Mouse (Mus musculus): ENCODE results near the gene Kat6b.

The Kat6b gene

DNA sequence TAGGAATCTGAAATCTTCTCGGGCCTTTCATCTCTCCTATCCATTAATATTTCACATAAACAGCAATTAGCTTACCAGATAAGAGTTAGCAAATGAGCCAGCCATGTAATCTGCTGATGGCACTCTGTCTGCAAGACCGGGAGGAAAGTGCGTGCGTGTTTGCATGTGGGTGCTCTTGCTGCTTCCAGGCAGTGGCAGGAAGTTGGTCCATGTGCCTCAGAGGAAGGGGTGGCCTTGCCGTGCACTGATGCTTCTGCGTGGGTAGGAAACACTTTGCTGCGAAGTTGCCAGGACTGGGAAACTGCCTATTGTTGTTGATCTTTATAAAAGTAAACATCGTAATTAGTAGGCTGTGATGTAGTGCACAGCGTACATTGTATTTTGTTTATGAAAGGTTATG is 42.0 kb downstream of the Kat6b start:
- DNase-seq (ENCODE audit: low spot score), result peak; percentile 19

DNA sequence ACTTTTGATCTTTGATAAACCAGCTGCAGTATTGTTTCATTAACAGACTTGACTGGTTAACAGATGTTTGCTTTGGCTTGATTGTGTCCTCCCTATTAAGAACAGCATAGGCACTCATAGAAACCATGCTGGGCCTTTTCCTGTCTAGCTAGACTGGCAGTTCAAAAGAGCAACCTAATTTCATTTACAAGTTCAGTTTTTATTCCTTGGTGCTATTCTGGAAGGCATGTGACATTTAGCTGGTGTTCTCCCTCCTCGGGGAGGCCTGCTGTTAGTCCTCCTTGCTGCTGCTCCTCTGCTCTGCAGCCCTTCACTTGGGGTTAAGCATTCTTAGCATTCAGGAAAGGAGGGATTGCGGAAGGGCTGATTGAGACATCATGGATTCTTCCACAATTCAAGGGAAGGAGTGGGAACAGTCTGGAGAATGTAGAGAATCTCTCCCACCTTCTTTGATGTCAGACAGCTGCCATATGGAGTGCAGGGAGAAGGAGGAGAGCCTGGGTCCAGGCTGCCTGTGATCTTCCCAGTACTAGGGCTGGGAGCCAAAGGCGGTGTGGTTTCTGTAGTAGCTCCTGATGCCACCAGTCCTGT is 42.7 kb downstream of the Kat6b start:
- peak; percentile 35 for DNase-seq (ENCODE audit: low spot score)

DNA sequence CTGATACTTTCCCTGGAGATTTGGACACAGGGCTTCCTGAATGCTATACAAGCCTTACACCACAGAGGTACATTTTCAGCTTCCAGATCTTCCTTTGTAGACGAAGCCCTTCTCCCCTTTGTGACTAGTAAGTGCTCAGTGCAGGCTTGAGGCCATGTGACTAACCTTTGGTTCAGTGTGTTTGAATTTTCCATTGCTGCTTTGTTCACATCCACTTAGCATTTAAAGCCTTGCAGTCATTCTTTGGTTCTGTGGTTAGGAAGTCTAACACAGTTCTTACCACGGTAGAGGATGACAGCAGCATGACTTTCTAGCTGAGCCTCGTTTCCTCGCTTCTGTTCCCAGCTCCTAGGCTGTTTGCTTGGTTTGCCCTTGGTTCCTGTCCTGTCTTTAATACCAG is 44.4 kb downstream of the Kat6b start:
- no peak for DNase-seq (ENCODE audit: low spot score)

DNA sequence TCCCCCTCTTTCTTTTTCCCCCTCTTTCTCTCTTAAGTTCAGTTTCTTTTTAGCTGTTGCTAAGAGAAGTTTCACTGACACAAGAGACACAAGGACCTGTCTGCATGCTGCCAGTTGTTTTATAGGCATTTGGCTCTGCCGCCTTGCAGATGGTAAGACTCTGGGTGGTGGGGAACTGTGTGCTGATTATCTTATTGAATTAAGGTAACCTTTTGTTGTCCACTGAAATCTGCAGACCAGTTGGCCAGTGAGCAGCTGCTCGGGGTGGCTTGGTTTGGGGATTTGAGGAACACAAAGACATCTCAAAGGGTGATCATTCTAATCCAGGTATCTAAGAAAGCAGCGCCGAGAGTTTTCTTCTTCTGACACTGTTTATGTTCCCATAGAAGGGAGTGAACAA is 52.3 kb downstream of the Kat6b start:
- no peak for DNase-seq (ENCODE audit: low spot score)

DNA sequence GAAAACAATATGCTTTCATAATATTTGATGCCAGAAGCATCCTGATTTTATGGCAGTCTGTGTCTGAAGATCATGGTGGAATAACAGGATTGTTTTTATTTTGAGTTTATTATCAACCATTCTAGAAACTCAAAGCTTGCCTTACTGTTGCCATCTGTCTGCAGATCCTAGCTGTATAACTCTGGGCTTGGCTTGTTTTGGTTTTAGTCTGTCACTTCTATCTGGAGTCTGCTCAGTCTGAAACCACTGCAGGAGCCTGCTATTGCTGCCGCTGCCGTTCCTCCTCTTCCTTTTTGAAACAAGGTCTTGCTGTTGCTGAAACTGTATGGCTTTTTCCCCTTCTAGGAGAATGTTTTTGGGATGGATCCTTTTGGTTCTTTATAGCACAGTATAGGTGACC is 52.8 kb downstream of the Kat6b start:
- DNase-seq (ENCODE audit: low spot score), result no peak

DNA sequence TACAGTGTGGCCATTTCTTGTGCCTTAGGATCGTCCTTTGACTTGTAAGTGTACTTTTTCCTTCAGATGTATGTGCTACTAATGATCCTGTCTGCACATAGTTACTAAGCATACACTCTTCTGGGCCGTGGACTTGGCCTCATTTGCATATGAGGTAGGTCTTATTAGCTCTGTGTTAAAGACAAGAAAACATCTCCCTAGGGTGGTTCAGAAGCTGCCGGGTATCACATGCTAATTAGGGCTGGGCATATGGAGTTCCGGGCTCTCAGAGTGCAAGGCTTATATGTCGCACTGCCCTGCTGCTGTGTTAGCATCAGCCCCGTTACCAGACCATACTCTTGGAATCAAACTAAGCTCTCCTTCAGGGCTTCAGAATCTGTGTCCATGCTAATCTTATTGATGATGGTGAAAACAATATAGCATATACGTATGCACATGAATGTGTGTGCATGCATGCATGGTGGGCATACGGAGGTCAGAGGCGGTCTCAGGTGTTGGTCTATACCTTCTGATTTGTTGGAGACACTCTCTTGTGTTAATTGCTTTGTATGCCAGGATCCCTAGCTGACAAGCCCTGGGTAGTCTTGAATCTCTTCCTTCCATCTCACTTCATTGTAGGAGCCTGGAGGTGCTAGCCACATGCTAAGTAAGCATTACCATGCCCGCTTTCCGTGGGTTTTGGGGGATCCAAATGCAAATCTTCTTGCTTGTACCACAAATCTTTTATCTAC is 53.5 kb downstream of the Kat6b start:
- no peak for DNase-seq (ENCODE audit: low spot score)

DNA sequence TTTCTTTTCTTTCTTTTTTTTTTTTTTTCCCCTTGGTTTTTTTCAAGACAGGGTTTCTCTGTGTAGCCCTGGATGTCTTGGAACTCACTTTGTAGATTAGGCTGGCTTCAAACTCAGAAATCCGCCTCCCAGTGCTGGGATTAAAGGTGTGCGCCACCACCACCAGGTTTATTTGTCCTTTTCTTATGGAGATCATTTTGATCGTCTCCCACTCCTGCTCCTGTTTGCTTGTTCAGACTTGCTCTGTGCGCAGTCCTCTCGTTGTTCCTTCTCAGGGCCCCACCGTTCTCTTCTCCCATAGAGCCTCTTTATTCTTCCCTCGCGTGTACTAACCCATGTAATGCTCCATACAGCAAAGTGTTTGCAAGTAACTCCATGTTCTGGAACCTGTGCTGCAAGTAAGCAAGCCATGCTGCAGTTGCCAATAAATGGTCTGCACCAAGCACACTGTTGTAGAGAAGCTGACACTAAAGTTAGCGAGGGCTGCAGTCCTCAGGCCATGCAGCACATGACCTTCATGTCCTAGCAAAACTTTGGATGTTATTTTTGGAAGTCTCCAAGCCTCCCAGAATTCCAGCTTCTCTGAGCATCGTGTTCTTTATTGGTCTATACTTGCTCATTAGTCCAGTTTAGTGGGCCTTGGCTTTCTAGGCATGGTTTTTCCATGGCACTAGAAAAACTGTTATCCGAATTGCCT is 55.4 kb downstream of the Kat6b start:
- DNase-seq (ENCODE audit: low spot score), result no peak

DNA sequence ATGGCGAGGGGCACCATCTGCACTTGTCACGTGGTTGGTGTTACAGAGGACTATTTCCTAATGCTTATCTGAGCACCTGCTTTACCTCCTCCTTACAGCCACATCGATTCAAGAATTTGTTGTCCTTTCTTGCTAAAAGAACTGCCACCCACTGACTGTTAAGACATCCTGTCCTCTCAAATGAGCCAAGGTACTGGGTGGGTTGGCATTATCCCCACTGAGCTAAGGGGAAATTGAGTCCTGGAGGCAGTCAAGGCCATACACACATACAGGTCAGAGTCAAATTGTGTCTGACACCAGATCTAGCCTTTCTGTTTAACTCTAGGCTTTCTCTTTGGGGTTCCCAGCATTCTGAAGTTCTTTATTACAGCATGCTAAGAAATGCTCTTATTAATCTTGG is 56.6 kb downstream of the Kat6b start:
- no peak for DNase-seq (ENCODE audit: low spot score)

DNA sequence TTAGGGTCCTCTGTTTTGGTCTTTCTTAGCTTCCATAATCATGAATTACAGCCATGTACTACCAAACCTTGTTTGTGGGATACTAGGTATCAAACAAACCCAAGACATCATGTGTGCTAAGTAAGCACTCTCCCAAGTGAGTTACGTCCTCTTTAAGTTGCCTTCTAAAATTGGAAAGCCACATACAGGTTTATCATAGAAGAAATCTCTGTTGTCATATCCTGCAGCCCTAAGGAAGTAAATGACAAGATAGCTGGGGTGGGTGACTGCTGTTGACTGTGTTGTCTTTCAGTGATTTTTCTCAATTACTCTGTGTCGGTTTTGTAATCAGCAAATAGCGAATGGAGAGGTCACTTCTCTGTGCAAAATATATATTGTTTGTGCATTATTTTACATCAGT is 58.5 kb downstream of the Kat6b start:
- no peak for DNase-seq (ENCODE audit: low spot score)

DNA sequence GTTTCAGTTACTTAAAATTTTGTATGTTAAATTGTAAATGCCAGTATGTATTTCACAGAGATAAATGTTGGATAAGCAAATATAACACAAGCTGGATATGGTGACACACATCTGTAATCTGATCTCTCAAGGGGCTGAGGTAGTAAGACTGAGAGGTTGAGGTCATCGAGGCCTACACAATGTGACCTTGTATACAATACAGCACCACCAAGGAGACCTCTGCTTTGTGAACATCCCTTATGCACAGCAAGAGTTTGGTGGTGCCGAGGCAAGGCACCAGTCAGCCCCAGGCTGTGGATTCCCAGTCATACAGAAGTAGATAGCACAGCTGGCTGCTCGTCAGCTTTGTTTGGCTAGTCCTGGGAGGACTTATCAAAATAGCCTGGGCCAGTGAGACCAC is 59.1 kb downstream of the Kat6b start:
- DNase-seq (ENCODE audit: low spot score), result peak; percentile 11

DNA sequence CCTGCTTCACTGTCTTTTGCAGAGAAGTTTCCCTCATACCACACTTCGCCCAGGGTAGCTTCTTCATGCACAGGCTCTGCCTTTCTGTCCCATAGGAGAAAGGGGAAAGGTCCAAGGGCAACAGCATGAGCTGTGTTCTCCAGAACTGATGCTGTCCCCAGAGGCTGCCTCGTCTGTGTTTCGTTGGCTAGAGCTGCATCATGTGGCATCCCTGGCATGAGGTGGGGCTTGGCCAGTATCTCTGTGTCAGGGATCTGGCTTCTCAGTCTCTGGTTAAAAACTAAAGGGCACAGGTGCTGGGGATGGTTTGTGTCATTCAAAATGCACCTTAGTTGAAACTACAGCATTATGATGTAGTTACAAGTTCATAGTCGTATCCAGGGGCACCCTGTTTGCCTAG is 64.3 kb downstream of the Kat6b start:
- no peak for DNase-seq (ENCODE audit: low spot score)

DNA sequence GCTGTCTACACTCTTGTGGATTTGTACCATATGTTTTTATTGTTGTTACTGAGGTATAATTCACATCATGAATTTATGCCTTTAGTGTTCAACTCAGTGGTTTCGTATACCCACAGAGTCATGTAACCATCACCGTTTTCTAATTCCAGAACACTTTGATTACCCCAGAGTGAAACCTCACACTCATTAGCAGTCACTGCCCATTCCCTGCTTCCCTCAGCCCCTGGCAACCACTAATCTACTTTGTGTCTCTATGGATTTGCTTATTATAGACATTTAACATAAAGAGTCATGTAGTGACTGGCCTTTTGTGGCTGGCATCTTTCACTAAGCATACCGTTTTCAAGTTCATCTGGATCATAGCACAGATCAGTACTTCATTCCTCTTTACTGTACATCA is 65.1 kb downstream of the Kat6b start:
- DNase-seq (ENCODE audit: low spot score), result no peak

DNA sequence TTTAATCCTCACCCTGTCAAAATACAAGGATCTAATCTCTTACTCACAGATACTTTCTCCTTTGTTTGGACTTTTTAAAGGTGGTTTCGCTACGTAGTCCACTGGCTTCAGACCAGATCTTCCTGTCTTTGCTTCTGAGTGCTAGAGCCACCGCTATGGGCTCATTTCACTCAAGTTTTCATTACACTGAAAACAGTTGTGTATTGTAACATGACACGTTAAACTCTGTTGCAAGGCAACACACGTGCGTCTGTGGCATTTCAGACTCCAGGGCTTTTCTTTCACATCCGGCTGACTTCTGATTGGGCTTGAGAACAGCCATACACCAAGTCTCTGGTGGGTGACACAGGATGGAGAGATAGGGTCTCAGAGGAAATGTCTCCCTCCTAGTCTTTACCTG is 66.1 kb downstream of the Kat6b start:
- DNase-seq (ENCODE audit: low spot score), result no peak

DNA sequence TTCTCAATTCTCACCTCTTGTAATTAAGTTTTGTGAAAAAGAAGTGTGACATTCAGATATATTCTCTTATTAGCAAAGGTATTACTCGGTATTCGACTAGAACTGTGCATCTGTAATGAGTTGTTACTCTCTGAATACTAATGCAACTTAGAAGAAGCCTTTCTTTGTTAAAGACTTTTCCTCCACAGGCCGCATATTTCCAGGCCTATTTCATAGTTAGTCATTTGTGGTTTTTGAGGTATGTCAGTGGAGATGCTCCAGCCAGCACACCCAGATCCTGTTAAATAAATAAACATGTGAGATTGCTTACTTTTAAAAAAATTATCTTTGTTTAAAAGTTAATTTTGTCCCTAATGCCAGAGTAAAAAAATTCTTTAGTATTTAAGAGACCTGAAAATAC is 66.7 kb downstream of the Kat6b start:
- no peak for DNase-seq (ENCODE audit: low spot score)

DNA sequence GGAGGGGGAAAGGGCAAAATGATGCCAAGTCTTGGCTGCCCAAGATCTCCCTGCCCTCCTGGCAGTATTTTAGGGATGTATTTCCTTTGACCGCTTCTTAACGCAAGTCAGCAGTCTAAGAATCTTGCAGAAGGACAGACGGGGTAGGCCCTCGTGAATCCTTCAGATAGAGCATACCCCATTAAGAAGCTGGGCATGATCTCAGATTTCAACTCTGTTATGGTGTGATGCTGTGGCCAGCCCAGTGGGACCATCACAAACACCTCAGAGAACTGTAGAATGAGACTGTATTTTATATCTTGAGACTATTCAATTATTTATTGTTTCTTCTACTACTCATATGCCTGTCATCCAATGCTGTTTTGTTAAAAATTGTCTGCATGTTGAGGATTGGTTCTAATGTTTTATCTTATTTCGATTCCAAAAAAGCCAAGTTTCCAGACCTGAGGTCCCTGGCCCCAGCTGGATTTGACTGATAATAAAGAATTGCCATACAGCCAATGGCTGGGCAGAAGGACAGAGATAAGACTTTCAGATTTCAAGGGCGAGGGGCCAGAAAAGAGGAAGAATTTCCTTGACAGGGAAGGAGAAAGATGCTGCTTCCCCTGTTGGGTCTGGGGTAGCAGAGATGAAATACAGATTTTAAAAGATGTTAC is 67.8 kb downstream of the Kat6b start:
- no peak for DNase-seq (ENCODE audit: low spot score)

DNA sequence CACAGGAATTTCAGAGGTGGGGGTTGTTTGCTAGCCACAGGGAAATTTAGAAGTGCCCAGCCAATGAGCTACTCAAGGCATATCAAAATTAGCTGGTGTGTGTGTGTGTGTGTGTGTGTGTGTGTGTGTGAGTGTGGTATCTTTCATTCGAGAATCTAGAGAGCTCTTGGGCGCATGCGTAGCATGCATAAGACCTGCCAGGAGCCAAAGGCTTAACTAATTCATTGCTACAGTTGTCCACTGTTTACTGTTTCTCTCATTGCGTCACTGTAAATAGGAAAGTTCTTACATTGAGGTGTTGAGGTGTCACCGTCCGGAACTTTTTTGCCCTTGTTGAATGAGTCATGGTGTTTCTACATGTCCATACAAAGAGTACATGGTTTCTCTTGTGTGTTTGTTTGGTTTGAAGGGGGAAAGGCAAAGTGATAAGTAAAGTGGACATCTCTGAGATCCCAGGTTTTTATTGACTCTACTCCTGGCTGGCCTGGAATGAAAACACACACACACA is 68.4 kb downstream of the Kat6b start:
- DNase-seq (ENCODE audit: low spot score), result no peak

DNA sequence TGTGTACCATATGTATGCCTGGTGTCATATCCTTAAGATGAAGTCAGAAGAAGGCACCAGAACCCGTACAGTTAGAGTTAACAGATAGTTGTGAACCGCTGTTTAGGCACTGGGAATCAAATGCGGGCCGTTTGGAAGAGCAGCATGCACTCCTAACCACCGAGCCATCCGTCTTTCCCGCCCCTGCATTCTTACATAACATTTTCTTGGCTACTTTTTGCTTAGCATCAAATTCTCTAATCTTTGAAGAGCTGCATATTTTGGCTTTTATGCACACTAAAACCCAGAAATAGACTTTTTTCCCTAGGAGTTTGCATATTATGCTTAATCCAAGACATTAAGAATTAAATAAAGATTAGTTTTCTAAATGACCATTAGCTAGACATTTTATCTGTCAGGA is 69.3 kb downstream of the Kat6b start:
- DNase-seq (ENCODE audit: low spot score), result no peak

DNA sequence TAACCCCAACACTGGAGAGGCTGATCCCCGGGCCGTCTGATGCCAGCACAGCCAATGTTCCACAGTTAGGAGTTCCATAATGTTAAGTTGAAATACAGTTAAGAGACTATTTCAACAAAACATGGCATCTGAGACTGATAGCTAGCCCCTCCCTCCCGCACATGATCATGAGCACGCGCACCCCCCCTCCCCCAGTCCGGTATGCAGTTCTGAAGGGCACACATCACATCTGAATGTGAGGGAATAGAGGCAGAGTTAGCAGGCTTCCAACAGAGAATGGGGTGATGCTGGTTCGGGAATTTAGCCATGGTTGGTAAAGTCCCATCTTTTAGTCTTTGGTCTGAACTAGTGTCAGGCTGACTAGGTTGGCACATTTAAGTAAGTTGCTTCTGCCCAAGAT is 70.4 kb downstream of the Kat6b start:
- DNase-seq (ENCODE audit: low spot score), result no peak

DNA sequence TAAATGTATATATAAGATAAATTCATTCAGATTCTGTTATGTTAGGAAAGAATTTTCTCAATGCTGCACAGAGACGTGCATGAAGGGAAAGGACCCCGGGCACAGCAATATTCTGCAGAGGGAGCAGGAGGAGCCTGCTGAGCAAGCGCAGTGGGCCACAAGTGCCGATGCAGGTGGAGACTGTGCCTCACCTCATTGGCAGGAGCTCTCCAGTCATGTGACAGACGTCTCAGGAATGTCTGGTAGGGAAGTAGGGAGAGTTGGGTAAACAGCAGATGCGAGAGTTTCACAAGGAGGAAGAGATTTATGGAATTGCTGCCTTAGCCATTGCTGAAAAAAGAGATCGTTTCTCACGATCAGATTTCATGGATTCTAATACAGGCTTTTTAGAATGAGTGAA is 71.7 kb downstream of the Kat6b start:
- no peak for DNase-seq (ENCODE audit: low spot score)

DNA sequence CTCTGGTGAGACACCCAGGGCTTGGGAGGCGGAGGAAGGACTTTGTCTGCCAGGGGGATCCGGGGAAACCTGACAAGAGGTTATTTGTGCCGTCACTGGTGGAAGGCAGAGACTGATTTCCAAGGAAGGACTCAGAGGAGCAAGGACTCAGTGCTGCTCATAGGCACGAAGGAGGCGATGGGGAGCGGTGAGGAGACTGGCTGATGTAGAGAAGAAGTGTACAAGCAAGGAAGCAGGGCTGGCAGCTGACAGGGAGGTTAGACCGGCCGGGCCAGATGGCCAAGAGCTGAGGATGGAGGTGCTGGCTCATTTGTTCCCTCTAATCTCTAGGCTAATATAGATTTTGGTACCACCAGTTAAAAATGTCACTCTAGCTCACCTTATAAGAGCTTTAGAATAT is 72.8 kb downstream of the Kat6b start:
- DNase-seq (ENCODE audit: low spot score), result no peak

DNA sequence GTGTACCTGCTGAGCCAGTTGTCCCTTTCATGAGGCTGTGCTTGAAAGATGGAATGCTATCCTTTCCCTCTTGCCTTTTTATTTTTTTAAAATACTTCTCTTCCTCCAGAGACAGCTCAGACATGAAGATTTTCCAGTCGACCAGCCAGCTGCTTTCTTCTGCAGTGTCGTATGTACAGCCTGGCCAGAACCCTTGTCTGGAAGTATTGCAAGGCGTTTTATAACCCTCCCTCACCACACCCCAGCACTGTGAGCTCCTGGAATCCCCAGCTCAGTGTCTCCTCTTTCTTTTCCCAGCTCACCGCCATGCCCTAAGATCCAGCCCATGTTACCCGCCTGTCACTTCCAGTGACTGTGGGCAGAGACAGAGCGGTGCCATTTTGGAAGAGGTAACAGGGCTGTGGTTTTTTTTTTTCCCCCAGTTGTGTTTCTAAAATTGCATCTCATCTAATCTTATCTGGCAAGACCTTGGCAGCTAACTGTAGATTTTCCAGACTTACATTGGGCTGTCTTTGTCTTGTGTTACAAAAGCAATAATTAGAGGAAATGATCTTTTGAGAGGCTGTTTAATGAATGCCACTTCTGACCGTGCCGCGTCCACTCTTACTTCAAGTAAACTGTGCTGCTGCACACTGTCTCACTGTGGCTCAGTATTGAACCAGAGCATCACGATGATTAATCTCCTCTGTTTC is 77.4 kb downstream of the Kat6b start:
- no peak for DNase-seq (ENCODE audit: low spot score)

DNA sequence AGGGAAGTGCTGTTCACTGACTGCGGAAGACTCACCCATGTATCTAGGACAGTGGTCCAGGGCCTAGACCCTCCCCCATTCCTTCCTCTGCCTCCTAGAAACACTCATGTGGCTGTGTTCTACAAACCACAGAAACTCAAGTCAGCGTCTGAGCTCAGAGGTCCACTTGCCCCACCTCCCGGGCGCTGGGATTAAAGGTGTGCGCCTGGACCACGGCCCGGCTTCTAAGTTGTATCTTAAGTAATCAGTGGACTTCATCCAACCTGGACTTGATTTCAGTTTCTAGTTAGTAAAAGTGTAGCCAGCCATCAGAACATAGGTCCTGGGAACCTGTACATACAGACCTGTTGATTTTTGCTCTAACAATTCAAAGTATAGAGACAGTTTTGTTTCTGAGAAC is 78.2 kb downstream of the Kat6b start:
- DNase-seq (ENCODE audit: low spot score), result no peak
